Mouse (Mus musculus): ENCODE measurements at regions not wholly inside any gene's neighbourhood (a gene's known extent, or its start where the extent isn't known, plus 50 kb on each side); places are given as distances from the start of the nearest gene placed in this dataset.

DNA sequence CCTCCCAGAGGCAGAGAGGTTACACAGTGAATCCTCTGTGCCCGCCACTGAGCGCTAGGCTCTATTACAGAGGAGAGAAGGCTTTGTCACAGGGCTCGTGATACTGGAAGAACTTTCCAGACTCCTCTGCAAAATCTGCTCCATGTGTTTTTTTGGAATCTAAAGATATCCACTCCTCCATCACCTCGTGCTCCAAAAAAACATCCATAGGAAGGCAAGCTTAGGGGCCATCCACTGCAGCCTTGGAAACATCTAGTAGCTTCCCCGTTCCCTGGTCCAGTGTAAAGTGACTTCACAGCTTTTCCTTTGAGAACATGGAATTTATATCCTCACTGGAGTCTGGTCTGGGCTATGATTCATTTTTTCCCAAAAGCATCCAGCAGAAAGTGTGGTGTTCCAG is 103.3 kb upstream of the Hs3st3a1 start:
- no peak for TF ChIP-seq EP300 (IDR thresholded peaks at IDR 0.05; ENCODE audit: low read length)
- TF ChIP-seq CTCF (conservative IDR thresholded peaks at IDR 0.05 in 1 of 2, IDR thresholded peaks at IDR 0.05 in 1 of 2; ENCODE audit: low read depth in 2 of 2, low read length in 2 of 2): no peak
- TF ChIP-seq KAT2A (IDR thresholded peaks at IDR 0.05; ENCODE audit: insufficient replicate concordance, low read length): no peak
- TF ChIP-seq TBP (conservative IDR thresholded peaks at IDR 0.05; ENCODE audit: low read depth, low read length): no peak
- TF ChIP-seq RCOR1 (conservative IDR thresholded peaks at IDR 0.05; ENCODE audit: low read depth, low read length): no peak

Measured in CH12.LX (cell line).